Mouse (Mus musculus) midbrain, embryonic 12.5 days (tissue): ENCODE measurements around the gene Vegfb. TPM values are rescaled to one million over a fixed set of nuclear protein-coding genes. Genes with fewer than 3 reads are reported as not detected.

Experiments used
- ATAC-seq: fragments of 200-750 bp; cut with Nextera tagmentation; 2 replicates; pipeline ENCODE4 v1.8.0; 2017; ENCODE audit warnings: low read depth, moderate TSS enrichment, moderate library complexity; ENCODE audit not compliant: low FRiP score
- H3K27ac ChIP-seq: fragments of 300-500 bp; sonication (generic); replicated peaks from 2 replicates; pipeline ENCODE4 v1.5.1; 2016; ENCODE audit warnings: mild to moderate bottlenecking
- H3K27me3 ChIP-seq: fragments of 300-500 bp; sonication (generic); 2 replicates; pipeline ENCODE4 v1.6.1; 2016; ENCODE audit warnings: mild to moderate bottlenecking
- H3K36me3 ChIP-seq: fragments of 300-500 bp; sonication (generic); 2 replicates; pipeline ENCODE4 v1.6.1; 2016
- H3K4me1 ChIP-seq: fragments of 300-500 bp; sonication (generic); 2 replicates; pipeline ENCODE4 v1.6.1; 2016
- H3K4me2 ChIP-seq: fragments of 300-500 bp; sonication (generic); replicated peaks from 2 replicates; pipeline ENCODE4 v1.6.1; 2016; ENCODE audit warnings: mild to moderate bottlenecking, moderate library complexity
- H3K4me3 ChIP-seq: fragments of 300-500 bp; sonication (generic); 2 replicates; pipeline ENCODE4 v1.5.1; 2016; ENCODE audit warnings: mild to moderate bottlenecking
- H3K9ac ChIP-seq: fragments of 300-500 bp; sonication (generic); replicated peaks from 2 replicates; pipeline ENCODE4 v1.6.1; 2016; ENCODE audit warnings: mild to moderate bottlenecking, moderate library complexity
- H3K9me3 ChIP-seq: fragments of 300-500 bp; sonication (generic); 2 replicates; pipeline ENCODE4 v1.6.1; 2016; ENCODE audit warnings: mild to moderate bottlenecking
- WGBS: fragments of 180-500 bp; shearing (Covaris S2); methylation state at CpG from one replicate; pipeline ENCODE4 v1.1.7; 2016; 5-methylcytosine and 5-hydroxymethylcytosine counted together
- polyA plus RNA-seq: library from polyadenylated mRNA; unstranded; fragments of >200 nt; fragmentation: Nextera tagmentation; extraction: Ambion mirVana; gene quantifications from 2 replicates; pipeline ENCODE4 v1.2.1, GENCODE M21; 2016

Gene Vegfb
- polyA plus RNA-seq, 1 experiment from 2014 or later: 35.0 TPM

DNA sequence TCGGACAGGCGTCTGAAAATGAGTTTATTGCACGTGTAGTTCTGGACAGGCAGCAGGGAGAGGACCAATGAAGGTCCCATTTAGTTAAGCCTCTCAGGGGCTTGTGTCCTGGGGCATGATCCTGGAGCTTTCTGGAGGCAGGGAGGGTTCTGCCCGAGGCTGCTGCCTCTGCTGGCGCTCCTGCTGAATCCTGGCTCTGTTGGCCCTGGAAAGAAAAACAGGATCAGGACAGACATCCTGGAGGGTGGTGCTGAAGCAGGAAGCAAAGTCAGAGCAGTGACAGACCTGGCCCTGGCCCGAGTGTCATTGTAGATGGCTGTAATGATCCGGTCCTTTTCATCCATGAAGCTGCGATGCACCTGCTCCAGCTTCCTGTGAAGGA is 444 bp upstream of the Vegfb start:
- Histone ChIP-seq H3K9ac (peak overlapping the region; percentile 96), H3K27ac (peak overlapping the region; percentile 77), H3K4me3 (peak overlapping the region; percentile 89), H3K27me3 (no peaks in the 10 kb centered on the region), H3K4me2 (peak overlapping the region; percentile 98), H3K4me1 (peaks cover 32% of the 10 kb centered on the region), H3K36me3 (peaks cover 22% of the 10 kb centered on the region), H3K9me3 (no peaks in the 10 kb centered on the region)
- ATAC-seq: peak; percentile 5
- WGBS: 3% methylated on average over 8 of the region's 8 CpGs

DNA sequence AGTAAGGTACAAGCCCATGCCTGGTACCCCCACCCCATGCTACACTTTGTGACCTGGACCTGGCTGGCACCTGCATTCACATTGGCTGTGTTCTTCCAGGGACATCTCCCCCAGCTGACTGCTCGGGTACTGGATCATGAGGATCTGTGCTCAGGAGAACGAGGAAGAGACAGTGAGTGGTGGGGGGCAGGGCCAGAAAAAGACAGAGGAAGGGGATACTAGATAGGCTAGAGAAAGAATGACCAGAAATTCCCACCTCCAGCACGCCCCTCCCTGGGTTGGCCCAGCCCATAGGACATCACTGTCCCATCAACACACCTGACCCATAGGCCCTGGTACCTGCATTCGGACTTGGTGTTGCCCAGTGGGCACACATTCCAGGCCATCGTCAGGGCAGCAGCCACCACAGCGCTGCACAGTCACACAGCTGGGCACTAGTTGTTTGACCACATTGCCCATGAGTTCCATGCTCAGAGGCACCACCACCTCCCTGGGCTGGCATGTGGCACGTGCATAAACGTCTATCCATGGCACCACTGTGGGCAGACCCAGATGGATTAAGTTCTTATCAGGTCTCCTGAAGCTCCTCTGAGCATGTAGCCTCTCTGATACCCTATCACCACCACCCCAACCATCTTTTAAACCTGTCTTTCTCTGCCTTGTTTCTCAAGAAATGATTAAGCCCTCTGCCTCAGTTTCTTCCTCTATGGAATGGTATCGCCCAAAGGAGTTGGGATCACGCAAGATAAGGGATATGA is 1.3 kb downstream of the Vegfb start:
- H3K27me3 ChIP-seq: no peaks in the 10 kb centered on the region
- peak overlapping the region; percentile 89 for H3K4me3 ChIP-seq
- peaks cover 25% of the 10 kb centered on the region for H3K4me1 ChIP-seq
- H3K9ac ChIP-seq: peak overlapping the region; percentile 96; the same call in 1 of the 2 replicates
- no peaks in the 10 kb centered on the region for H3K9me3 ChIP-seq
- 78% methylated on average over 10 of the region's 10 CpGs for WGBS
- ATAC-seq: no peak
- H3K27ac ChIP-seq: no peak overlapping the region
- H3K4me2 ChIP-seq: peak overlapping the region; percentile 98
- H3K36me3 ChIP-seq: peaks cover 30% of the 10 kb centered on the region

DNA sequence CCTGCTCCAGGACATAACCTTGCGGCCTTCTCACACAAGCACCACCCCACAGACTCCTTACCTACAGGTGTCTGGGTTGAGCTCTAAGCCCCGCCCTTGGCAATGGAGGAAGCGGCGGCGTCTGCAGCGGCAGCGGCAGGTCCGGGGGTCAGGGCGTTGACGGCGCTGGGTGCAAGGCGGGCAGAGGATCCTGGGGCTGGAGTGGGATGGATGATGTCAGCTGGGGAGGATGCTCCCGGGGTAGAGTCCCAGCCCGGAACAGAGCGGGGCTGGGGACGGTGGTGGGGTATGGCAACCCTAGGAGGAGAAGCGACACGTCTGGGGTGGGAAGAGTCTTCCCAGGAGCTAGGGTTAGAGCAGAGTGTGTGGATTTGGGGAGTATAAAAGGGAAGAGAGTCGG is 2.2 kb downstream of the Vegfb start:
- no peak for ATAC-seq
- H3K27ac ChIP-seq: no peak overlapping the region
- no peak overlapping the region for H3K9ac ChIP-seq
- peaks cover 30% of the 10 kb centered on the region for H3K4me1 ChIP-seq
- H3K27me3 ChIP-seq: no peaks in the 10 kb centered on the region
- peaks cover 30% of the 10 kb centered on the region for H3K36me3 ChIP-seq
- H3K4me3 ChIP-seq: no peak overlapping the region
- WGBS: 86% methylated on average over 19 of the region's 19 CpGs
- no peaks in the 10 kb centered on the region for H3K9me3 ChIP-seq
- no peak overlapping the region for H3K4me2 ChIP-seq

DNA sequence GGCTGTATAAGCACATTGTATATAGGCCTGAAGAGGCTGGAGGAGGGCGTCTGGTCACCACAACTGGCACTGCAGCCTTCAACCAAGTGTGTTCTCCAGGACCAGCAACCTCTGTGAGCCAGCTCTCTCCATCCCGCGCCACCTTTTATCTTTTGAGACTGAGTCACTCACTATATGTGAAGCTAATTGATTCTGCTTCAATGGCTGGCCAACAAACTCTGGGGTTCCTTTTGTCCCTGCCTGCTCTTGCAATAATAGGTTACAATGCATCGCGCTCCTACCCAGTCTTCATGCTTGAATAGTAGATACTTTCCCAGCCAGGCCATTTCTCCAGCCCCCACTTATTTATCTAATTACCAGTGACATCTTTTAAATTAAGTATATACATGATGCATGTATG is 3.8 kb downstream of the Vegfb start:
- WGBS: 66% methylated on average over 5 of the region's 5 CpGs
- Histone ChIP-seq H3K9ac (no peak overlapping the region), H3K9me3 (no peaks in the 10 kb centered on the region), H3K4me1 (peaks cover 39% of the 10 kb centered on the region), H3K27me3 (no peaks in the 10 kb centered on the region), H3K4me3 (no peak overlapping the region), H3K36me3 (peaks cover 28% of the 10 kb centered on the region), H3K4me2 (no peak overlapping the region), H3K27ac (no peak overlapping the region)
- no peak for ATAC-seq

DNA sequence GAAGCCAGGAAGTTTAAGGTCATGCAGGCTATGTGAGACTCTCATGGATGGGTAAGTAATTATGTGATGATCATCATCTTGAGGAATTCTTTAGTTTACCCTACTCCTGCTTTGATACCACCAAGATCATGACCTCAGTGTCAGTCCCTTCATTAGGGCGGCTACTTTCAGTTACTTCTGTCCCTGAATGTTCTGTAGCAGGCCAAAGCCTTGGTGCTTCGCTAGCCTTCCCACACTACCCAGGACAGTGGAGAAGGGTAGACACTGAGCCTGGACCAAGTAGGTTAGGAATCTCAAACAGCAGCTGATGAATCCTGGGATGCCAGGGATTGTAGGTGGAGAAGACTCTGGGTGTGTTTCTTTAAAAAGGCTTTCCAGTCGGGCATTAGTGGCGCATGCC is 6.0 kb downstream of the Vegfb start:
- no peak for ATAC-seq
- 92% methylated on average over 4 of the region's 4 CpGs for WGBS
- H3K36me3 ChIP-seq: peaks cover 46% of the 10 kb centered on the region
- no peak overlapping the region for H3K9ac ChIP-seq
- 0 out of 2 replicates have a peak overlapping the region, but pooled peaks have one; percentile 74 for H3K4me2 ChIP-seq
- no peak overlapping the region for H3K4me3 ChIP-seq
- peaks cover 43% of the 10 kb centered on the region for H3K4me1 ChIP-seq
- H3K9me3 ChIP-seq: no peaks in the 10 kb centered on the region
- H3K27ac ChIP-seq: no peak overlapping the region
- H3K27me3 ChIP-seq: no peaks in the 10 kb centered on the region

DNA sequence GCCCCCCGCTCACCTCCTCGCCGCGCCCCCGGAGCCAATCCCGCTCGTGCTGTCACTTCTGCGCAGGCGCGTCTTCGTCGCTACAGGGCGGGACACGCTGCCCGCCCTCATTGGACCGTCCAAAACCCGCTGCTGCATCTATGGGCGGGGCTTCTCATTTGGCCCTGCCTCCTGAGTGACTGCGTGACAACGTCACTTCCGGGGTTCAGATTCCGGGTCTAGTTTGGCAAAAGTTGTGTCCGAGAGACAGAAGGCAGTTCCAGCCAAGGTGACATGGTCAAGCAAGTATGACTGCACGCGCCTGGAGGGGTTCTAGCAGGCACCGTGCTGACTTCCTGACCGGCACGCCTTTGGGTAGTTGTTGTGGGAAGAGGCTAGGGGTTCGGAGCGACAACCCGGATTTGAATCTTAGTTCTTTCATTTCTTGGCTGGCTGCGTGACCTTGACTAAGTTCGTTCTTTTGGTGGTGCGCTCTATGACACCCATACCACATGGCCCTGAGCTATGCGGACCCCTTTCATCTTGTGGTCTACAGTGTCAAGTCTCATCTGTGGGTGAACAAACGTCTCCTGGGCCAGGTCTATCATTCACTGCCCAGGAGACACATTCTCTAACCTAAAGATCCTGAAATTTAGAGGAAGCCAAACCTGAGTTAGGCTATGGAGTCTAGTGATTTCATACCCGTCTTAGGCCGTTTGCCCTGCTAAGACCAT is 6.9 kb downstream of the Vegfb start, which contains the start of gene Fkbp2:
Gene Fkbp2 (minus strand): TSS at position 121 of the 713 bp plus-strand sequence.
- ATAC-seq: peak; percentile 87
- peaks cover 46% of the 10 kb centered on the region for H3K4me1 ChIP-seq
- peak within 1 kb of the TSS; percentile 95 for H3K27ac ChIP-seq
- no peaks in the 10 kb centered on the region for H3K27me3 ChIP-seq
- peak within 1 kb of the TSS; percentile 74 for H3K4me3 ChIP-seq
- 2% methylated on average over 38 of the region's 38 CpGs for WGBS
- H3K36me3 ChIP-seq: peaks cover 46% of the 10 kb centered on the region
- peak within 1 kb of the TSS; percentile 74 for H3K4me2 ChIP-seq
- no peaks in the 10 kb centered on the region for H3K9me3 ChIP-seq
- peak within 1 kb of the TSS; percentile 69 for H3K9ac ChIP-seq

DNA sequence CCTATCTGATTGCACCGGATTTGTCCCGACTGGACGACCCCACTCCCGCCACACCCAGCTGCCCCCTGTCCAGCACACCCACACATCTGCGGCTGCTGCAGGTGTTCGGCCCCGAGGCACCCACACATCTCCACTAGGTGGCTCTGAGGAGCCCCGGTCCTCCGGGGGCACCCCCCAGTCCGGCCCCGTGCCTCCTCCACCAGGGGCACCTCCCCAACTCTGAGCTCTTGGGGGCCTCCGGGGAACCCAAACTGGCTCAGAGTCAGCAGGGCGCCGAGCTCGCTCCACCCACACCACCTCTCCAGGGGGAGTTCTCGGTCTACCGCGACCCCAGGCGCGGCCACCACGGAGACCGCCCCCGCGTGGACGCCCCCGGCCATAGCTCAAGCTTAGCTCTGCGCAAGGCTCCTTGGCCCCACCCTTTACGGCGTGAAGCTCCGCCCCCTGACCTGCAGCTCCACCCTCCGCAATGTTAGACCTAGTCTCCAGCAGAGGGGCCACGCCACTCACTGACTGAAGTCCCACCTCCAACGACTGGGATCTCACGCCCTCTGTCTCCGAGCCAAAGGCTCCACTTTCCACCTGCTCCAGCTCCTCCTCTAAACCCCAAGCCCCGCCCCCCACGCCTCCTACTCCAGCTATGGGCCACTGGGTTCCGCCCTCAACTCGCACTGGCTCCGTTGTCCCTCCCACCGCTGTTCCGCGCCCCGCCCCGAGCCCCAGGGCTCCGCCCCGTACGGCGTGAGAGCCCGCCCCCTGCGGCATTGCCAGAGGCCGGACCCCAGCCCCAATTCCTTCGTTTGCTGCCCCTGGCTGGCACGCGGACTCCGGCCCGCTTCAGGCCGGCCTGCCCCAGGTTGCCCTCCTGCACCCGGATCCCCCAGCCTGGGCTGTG is 7.7 kb downstream of the Vegfb start:
- peaks cover 38% of the 10 kb centered on the region for H3K36me3 ChIP-seq
- 1% methylated on average over 58 of the region's 59 CpGs for WGBS
- no peaks in the 10 kb centered on the region for H3K27me3 ChIP-seq
- peak; percentile 86 for ATAC-seq
- H3K27ac ChIP-seq: peak overlapping the region; percentile 95
- H3K9me3 ChIP-seq: no peaks in the 10 kb centered on the region
- H3K4me3 ChIP-seq: peak overlapping the region; percentile 74
- peak overlapping the region; percentile 74 for H3K4me2 ChIP-seq
- peak overlapping the region; percentile 69 for H3K9ac ChIP-seq
- H3K4me1 ChIP-seq: peaks cover 46% of the 10 kb centered on the region

DNA sequence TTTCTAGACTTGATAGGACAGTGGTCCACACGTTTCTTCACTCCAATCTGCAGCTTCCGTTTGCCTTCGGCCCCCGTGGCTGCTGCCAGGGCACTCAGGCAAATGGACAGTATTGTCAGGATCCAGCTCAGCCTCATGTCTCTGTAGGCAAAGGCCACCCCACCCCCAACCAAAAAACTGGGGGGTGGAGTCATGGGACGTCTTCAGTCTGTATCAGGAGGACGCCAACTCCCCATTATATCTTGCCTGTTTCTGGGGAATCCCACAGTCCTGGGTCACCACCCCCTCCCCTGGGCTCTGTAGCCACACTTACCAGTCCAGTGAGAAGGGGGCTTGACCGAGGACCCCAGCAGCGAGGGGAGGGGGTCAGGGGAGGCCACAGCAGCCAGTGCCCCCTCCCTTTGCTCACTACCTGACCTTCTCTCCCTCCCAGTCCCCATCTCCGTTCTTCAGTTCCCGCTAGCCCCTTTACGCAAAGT is 8.4 kb downstream of the Vegfb start:
- H3K27ac ChIP-seq: peak overlapping the region; percentile 95
- 13% methylated on average over 11 of the region's 11 CpGs for WGBS
- peaks cover 47% of the 10 kb centered on the region for H3K4me1 ChIP-seq
- ATAC-seq: no peak
- H3K36me3 ChIP-seq: peaks cover 36% of the 10 kb centered on the region
- peak overlapping the region; percentile 74 for H3K4me2 ChIP-seq
- H3K27me3 ChIP-seq: no peaks in the 10 kb centered on the region
- H3K9me3 ChIP-seq: no peaks in the 10 kb centered on the region
- H3K9ac ChIP-seq: peak overlapping the region; percentile 68
- peak overlapping the region; percentile 74 for H3K4me3 ChIP-seq

DNA sequence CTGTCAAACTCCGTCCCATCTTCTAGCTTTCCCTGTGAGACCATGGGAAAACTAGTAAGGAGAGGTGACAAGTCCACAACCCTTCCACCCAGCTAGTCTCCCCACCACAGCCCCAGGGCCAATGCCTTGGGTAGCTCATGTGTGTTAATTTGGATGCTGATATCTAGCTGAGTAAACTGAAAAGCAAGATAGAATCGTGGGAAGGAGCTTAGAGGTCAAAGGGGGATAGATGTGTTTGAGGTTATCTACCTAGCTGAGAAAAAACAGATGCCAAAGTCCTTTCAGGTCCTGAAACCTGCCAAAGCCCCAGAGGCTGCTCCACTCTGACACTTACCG is 8.8 kb downstream of the Vegfb start:
- Histone ChIP-seq H3K4me1 (peaks cover 48% of the 10 kb centered on the region), H3K4me3 (peak overlapping the region; percentile 74), H3K27ac (peak overlapping the region; percentile 95), H3K4me2 (peak overlapping the region; percentile 74), H3K27me3 (no peaks in the 10 kb centered on the region), H3K9me3 (no peaks in the 10 kb centered on the region), H3K36me3 (peaks cover 32% of the 10 kb centered on the region), H3K9ac (peak overlapping the region; percentile 68)
- ATAC-seq: no peak
- WGBS: 45% methylated on average over 3 of the region's 3 CpGs

DNA sequence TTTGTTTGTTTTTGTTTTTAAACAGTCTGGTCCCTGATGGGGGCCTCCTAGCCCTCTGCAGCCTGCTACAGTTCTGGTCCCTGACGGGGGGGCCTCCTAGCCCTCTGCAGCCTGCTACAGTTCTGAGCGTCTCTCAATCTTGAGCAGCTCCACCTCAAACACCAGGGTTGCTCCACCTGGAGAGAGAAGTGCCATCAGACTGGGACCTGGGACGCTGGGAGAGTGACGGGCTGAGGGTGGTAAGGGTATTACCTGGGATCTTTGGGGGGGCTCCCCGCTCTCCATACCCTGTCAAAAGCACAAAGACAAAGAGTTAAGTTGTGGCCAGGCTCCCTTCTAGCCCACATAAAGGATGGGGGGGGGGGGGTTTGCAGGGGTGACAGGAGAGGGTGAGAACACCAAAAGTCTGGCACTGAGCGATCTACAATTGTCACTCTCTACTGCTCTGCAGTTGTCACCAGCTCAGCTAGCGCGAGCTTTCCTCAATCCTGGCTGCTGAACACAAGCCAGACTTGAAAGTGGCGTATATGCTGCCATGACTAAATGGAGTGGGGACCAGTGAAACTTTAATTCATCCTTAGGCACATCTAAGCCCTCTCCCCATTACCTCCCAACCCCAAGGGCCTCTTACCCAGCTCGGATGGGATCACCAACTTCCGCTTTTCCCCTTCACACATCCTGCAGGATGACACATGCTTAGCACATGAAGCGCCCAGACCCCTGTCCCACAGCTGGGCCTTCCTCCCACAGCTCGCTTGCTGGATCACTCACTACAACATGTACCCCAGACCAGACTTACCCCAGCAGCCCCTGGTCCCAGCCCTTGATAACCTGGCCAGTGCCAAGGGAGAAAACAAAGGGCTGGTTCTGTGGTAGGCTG is 9.5 kb downstream of the Vegfb start:
- Histone ChIP-seq H3K4me3 (peak overlapping the region; percentile 74), H3K27me3 (0 out of 2 replicates have a peak, but pooled peaks cover 2% of the 10 kb centered on the region), H3K9ac (peak overlapping the region; percentile 68), H3K9me3 (no peaks in the 10 kb centered on the region), H3K36me3 (peaks cover 28% of the 10 kb centered on the region), H3K27ac (peak overlapping the region; percentile 95), H3K4me1 (peaks cover 51% of the 10 kb centered on the region), H3K4me2 (peak overlapping the region; percentile 74)
- 85% methylated on average over 13 of the region's 13 CpGs for WGBS
- no peak for ATAC-seq
